Mouse (Mus musculus) erythroblast, embryonic 14.5 days (primary cell): Measurements from ENCODE around the gene Slc2a4.

Source experiments
- GATA1 ChIP-seq: IDR thresholded peaks from 2 replicates; pipeline ENCODE4 v1.6.1; 2012; ENCODE audit warnings: low read length, inconsistent platforms, mixed read lengths
- TAL1 ChIP-seq: IDR thresholded peaks from 3 replicates; pipeline ENCODE4 v1.6.1; 2012; ENCODE audit warnings: low read length, inconsistent platforms, mixed read lengths

- TF ChIP-seq GATA1 (no peak), TAL1 (no peak)
Measured at GRCm38 (mm10) chr11:69911701-69912100, 36.3 kb downstream of the Slc2a4 start.
